Mouse (Mus musculus) cerebellum, adult 2 months (tissue): ENCODE measurements around the gene Ncaph2.

Experiments
- CTCF ChIP-seq: fragments of 200-500 bp; IDR thresholded peaks from 2 replicates; pipeline ENCODE4 v1.5.1; 2011; ENCODE audit warnings: low read depth, mild to moderate bottlenecking, control low read depth, low read length, moderate library complexity, borderline replicate concordance; ENCODE audit not compliant: insufficient read depth
- POLR2A ChIP-seq: fragments of 200-500 bp; IDR thresholded peaks from 2 replicates; pipeline ENCODE4 v1.6.1; 2011; ENCODE audit warnings: low read length, control low read depth, borderline replicate concordance; ENCODE audit not compliant: insufficient read depth

- TF ChIP-seq CTCF (no peak), POLR2A (no peak)
These were observed 49.6 kb upstream of the Ncaph2 start for GRCm38 (mm10) chr15:89305966-89306365.
